Mouse (Mus musculus) small intestine, adult 2 months (tissue): ENCODE data around the gene Fryl. TPM values are rescaled to one million over a fixed set of nuclear protein-coding genes. Genes with fewer than 3 reads are reported as not detected.

Experiments used
- H3K27ac ChIP-seq: fragments of 200-500 bp; 2 replicates; pipeline ENCODE4 v1.5.1; 2012; ENCODE audit warnings: low read depth, low read length, control low read depth, inconsistent platforms; ENCODE audit not compliant: insufficient read depth
- H3K27me3 ChIP-seq: fragments of 200-500 bp; 2 replicates; pipeline ENCODE4 v1.6.1; 2012; ENCODE audit warnings: mild to moderate bottlenecking, moderate library complexity, low read length, inconsistent platforms; ENCODE audit not compliant: control insufficient read depth, insufficient read depth
- H3K36me3 ChIP-seq: fragments of 200-500 bp; 2 replicates; pipeline ENCODE4 v1.6.1; 2012; ENCODE audit warnings: mild to moderate bottlenecking, low read length, control low read depth, inconsistent platforms; ENCODE audit not compliant: control insufficient read depth, insufficient read depth
- H3K4me1 ChIP-seq: fragments of 200-500 bp; 2 replicates; pipeline ENCODE4 v1.6.1; 2012; ENCODE audit warnings: low read length, inconsistent platforms, mixed read lengths; ENCODE audit not compliant: control insufficient read depth, insufficient read depth, insufficient read length
- H3K4me3 ChIP-seq: fragments of 200-500 bp; 2 replicates; pipeline ENCODE4 v1.5.1; 2012; ENCODE audit warnings: low read depth, mild to moderate bottlenecking, control low read depth, inconsistent platforms, low read length, moderate library complexity
- CTCF ChIP-seq: fragments of 200-500 bp; IDR thresholded peaks from 2 replicates; pipeline ENCODE4 v1.5.1; 2012; ENCODE audit warnings: low read depth, mild to moderate bottlenecking, control low read depth, inconsistent platforms, low read length, moderate library complexity, mixed read lengths; ENCODE audit not compliant: insufficient replicate concordance, insufficient read length; ENCODE audit errors: extremely low read depth
- POLR2A ChIP-seq: fragments of 200-500 bp; IDR thresholded peaks from 2 replicates; pipeline ENCODE4 v1.6.1; 2012; ENCODE audit warnings: low read depth, mild to moderate bottlenecking, control low read depth, inconsistent platforms, low read length, moderate library complexity
- WGBS: fragments of 180-500 bp; shearing (Covaris S2); methylation state at CpG from one replicate; pipeline ENCODE4 v1.1.7; 2018; 5-methylcytosine and 5-hydroxymethylcytosine counted together
- polyA plus RNA-seq: library from polyadenylated mRNA; depleted of rRNA; stranded (reverse); fragments of >200 nt; gene quantifications from 2 replicates; pipeline ENCODE4 v1.2.3, GENCODE M21; 2012

Fryl gene
- polyA plus RNA-seq, 1 experiment = 104 TPM

DNA sequence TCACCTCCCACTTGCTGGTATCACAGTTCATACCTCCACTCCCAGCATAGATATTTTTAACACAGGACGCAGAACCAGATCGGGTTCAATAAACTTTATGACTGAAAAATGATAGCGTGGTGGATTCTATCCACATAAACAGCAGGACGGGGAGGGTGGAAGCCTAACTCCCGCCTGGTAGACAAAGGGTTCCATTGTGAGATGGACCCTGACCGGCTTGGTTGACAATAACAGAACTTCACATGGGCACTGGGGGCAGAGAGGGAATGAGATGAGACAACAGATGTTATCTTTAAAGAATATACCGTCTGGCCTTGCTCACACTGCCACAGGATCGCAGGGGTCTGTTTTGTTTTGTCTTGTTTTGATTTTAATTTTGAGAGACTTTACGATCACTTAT lies 74.2 kb downstream of the Fryl start:
- Histone ChIP-seq H3K27me3 (no peaks in the 10 kb centered on the region), H3K4me3 (no peak overlapping the region), H3K27ac (peak overlapping the region; percentile 84), H3K36me3 (peaks cover 4% of the 10 kb centered on the region; the same call in 1 of the 2 replicates), H3K4me1 (peaks cover 21% of the 10 kb centered on the region; the same call in 1 of the 2 replicates)
- 28% methylated on average over 9 of the region's 9 CpGs for WGBS
- TF ChIP-seq POLR2A (no peak), CTCF (no peak)

DNA sequence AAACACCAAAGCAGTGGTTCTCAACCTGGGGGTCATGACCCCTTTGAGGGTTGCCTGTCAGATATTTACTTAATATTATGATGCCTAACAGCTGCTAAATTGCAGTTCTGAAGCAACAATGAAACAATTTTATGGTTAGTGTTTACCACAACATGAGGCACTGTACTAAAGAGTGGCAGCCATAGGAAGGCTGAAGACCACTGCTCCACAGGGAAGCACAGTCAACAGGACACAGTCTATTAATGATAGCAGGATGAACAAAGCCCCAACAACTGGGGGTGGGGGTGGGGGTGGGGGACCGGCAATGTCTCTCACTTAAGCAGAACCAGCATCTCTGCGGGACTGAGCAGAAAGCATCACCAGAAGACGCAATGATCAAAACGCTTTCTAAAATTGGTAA lies 80.1 kb downstream of the Fryl start:
- no peaks in the 10 kb centered on the region for H3K27me3 ChIP-seq
- H3K27ac ChIP-seq = no peak overlapping the region
- 87% methylated on average over 4 of the region's 4 CpGs for WGBS
- no peak overlapping the region for H3K4me3 ChIP-seq
- TF ChIP-seq POLR2A (no peak), CTCF (no peak)
- peaks cover 22% of the 10 kb centered on the region for H3K4me1 ChIP-seq
- peaks cover 4% of the 10 kb centered on the region; the same call in 1 of the 2 replicates for H3K36me3 ChIP-seq

DNA sequence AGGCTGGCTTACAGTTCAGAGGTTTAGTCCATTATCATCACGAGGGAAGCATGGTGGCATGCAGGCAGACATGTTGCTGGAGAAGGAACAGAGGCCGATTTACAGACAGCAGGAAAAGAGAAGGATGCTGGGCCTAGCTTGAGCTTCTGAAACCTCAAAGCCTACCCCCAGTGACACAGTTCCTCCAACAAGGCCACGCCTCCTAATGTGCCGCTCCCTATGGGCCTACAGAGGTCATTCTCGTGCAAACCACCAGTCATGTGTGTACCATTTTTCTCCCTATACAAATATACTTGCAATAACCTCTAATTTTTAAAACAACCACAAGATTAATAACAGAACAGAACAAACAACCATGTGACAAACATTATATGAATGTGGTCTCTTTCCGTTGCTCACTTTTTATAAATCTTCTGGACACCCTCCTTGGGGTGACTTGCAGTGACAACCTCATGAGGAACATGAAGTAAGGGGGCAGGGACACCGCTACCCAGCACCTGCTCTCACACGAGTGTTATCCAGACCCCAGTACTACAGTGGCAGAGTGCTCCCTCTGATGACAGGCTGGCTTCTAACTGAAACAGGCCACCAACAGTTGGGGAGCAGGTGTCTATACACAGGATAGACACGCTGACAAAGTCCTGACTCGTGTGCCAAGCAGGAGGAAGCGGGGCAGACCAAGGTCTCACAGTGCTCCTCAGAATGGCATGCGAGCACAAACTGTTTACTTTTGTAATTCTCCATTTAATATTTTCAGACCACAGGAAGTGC lies 80.9 kb downstream of the Fryl start:
- no peak for TF ChIP-seq CTCF
- TF ChIP-seq POLR2A = no peak
- 70% methylated on average over 12 of the region's 12 CpGs for WGBS
- H3K27ac ChIP-seq = no peak overlapping the region
- H3K27me3 ChIP-seq = no peaks in the 10 kb centered on the region
- H3K4me1 ChIP-seq = peaks cover 18% of the 10 kb centered on the region
- H3K36me3 ChIP-seq = peaks cover 4% of the 10 kb centered on the region; the same call in 1 of the 2 replicates
- H3K4me3 ChIP-seq = no peak overlapping the region

DNA sequence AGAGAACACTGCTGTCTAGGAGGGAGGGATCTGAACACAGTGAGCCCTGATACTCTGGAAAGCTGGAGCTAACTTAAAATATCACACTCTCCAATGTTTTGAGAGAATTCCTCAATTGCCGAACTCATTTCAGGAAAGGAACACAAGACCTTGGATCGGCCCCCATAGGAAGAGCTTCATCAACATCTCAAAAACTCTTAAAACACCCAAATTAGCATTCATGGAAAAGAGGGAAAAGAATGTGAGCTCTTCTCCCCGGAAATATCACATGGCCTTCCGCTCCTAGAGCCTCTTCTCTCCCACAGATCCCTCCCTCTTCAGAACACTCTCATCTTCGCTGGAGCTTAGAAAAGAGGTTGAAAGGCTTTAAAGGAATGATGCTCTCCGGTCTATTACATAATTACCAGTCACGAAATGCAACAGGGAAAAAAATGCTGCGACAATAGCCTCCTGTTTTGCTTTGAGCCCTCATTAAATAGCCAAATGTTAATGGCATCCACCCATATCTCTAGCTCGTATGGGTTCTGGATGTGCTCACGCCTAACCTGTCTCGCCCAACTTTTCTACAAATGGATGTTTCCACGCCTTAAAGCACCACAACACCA lies 84.4 kb downstream of the Fryl start:
- no peak overlapping the region for H3K4me3 ChIP-seq
- no peaks in the 10 kb centered on the region for H3K36me3 ChIP-seq
- H3K27me3 ChIP-seq = no peaks in the 10 kb centered on the region
- no peak overlapping the region for H3K27ac ChIP-seq
- 81% methylated on average over 12 of the region's 12 CpGs for WGBS
- no peak for TF ChIP-seq CTCF
- no peak for TF ChIP-seq POLR2A
- peaks cover 18% of the 10 kb centered on the region for H3K4me1 ChIP-seq

DNA sequence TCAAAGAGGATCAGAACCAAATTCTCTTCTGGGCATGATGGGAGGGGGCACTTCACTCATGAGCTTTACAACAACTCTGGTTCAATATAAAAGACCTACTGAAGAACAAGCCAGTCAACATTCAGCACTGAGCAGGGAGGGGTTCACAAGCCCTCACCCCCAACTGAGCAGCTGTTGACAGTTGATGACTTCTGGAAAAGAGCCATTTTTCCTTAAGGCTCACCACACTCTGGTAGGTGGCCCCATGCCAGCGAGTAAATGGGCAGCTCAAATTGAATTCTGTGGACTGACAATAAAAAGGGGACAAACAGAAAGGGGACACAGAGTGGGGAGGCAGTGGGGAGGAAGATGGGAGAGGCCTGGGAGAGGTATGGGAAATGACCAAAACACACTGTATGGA lies 85.2 kb downstream of the Fryl start:
- Histone ChIP-seq H3K4me3 (no peak overlapping the region), H3K36me3 (no peaks in the 10 kb centered on the region), H3K27ac (no peak overlapping the region), H3K27me3 (no peaks in the 10 kb centered on the region), H3K4me1 (peaks cover 18% of the 10 kb centered on the region)
- WGBS = 16% methylated on average over 1 of the region's 1 CpGs
- TF ChIP-seq CTCF = no peak
- no peak for TF ChIP-seq POLR2A

DNA sequence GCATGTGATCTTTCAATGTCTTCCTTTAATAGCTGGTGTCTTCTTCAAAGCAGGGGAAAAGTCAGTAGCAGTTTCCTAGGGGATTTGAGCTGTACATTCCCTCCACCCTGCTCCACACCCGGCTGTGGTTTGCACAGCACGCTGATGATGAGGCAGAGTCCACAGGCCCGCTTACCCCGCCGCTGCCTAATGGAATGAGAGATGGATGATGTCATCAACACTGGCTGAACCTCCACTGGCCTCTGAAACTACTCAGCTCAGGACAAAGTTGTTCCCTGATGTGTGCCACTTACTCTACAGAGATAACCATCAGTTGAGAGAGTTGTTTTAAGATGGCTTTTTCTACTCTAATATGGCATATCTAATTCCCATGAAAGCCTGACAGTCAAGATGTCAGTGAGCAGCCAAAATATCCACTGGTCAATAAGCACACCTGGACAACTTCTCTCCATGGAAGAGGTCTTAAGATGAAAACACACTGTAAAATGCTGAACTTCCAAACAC lies 87.6 kb downstream of the Fryl start:
- TF ChIP-seq CTCF (no peak), POLR2A (no peak)
- Histone ChIP-seq H3K27me3 (no peaks in the 10 kb centered on the region), H3K36me3 (no peaks in the 10 kb centered on the region), H3K4me1 (peaks cover 14% of the 10 kb centered on the region), H3K4me3 (no peak overlapping the region), H3K27ac (0 out of 2 replicates have a peak overlapping the region, but pooled peaks have one; percentile 23)
- 11% methylated on average over 5 of the region's 5 CpGs for WGBS
